Mouse (Mus musculus) urinary bladder, adult 18-20 months (tissue): ENCODE data around the gene Cpsf3.
A peak's percentile ranks its signal among the peaks of the same experiment; 100 is the strongest.

Experiments
- DNase-seq, 2 experiments: peaks; one replicate each; pipeline ENCODE4 v3.0.0; 2022; ENCODE audit warnings: low spot score in 2 of 2, mixed read lengths in 2 of 2

The Cpsf3 gene

DNA sequence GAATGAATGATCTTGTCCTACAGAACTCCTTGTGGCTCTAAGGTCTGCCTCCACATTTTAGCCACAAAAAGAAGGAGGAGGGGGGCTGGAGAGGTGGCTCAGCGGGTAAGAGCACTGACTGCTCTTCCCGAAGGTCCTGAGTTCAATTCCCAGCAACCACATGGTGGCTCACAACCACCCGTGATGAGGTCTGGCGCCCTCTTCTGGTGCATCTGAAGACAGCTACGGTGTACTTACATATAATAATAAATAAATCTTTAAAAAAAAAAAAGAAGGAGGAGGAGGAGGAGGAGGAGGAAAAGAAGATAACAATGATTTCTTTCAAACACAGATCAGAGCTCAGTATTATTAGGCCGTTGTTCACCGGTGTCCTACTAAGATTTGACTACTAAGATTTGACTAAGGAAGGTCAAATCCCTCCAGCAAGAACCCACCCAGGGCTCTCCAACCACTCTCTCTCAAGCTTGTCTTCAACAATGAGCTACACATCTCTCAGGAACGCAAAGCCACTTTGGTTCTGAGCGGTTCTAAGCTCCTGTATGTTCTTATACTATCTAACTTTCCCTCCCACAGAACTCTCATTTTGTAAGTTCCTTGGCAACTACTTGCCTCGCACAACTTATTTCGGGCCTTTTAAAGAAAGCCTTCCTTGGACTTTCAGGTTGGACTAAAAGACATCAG is at the start of gene Cpsf3:
TSS of gene Cpsf3 (plus strand) at position 631 of the 681 bp plus-strand sequence.
- no peak for DNase-seq

DNA sequence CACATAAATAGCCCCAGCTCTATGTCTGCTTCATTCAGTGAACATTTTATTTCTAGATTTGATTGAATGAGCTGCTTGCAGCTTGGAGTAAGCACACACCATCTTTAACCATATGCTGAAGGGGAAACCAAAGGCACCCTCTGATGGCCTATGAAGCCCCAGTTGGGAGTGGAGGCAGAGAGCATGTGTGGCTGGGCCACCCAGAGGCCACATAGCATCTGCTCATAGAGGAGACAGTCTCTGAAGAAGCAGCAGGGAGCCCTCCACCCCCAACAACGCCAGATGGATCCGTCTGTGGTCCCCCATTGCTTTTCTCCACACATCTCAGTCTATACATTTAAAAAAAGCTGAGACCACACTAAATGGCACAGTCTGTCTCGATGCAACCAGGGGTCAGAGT is 43.2 kb upstream of the Cpsf3 start:
- DNase-seq = no peak

DNA sequence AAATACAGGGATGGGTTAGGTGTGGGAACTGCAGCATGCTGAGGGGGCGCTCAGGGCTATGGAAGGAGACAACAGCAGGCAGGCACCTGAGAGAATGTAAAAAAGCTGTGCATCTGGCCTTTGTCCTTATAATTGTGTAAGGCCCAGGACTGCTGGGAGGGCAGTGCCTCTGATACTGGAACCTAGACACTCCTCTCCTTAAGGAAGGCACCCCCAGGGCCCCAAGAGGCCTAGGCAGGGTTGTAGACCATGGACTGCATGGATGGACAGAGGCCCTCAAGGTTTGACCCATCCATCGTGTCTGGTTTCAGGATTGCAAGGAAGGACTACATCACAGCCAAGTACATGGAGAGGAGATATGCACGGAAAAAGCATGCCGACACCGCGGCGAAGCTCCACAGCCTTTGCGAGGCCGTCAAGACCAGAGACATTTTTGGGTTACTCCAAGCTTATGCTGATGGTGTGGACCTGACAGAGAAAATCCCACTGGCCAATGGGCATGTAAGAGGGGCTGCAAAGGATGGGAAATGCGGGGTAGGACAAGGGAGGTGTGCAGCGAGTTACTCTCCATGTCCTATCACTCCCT is 40.7 kb upstream of the Cpsf3 start:
- no peak for DNase-seq

DNA sequence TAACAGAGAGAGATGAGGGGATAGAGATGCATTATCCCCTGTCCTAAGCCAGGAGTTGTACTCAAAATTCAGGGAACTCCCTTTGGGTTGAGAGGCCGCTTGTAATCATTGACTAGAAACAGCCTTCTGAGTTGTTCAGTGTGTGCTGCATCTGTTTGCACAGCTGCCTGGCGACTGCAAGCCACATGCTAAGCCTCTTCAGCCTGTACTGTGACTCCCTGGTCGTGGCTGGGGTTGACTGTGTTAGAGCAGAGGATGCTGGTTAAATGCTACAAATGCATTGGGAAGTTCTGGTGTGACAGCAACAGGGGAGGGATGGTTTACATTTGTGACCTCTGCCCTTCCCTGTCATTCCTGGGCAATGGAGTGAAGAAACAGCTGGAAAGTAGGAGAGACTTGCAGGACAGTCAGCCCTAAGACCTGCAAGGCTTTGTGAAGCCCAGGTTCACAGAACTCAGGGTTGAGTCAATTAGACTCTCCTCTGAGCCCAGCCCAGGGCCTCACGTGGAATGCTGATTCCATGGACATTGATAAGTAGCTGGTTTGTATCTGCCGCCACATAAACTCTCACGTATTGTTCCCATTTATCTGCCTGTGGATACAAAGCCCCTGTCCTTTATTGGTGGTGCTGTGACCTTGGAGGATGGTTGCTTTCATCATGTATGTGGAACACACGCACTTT is 37.3 kb upstream of the Cpsf3 start:
- DNase-seq = no peak

DNA sequence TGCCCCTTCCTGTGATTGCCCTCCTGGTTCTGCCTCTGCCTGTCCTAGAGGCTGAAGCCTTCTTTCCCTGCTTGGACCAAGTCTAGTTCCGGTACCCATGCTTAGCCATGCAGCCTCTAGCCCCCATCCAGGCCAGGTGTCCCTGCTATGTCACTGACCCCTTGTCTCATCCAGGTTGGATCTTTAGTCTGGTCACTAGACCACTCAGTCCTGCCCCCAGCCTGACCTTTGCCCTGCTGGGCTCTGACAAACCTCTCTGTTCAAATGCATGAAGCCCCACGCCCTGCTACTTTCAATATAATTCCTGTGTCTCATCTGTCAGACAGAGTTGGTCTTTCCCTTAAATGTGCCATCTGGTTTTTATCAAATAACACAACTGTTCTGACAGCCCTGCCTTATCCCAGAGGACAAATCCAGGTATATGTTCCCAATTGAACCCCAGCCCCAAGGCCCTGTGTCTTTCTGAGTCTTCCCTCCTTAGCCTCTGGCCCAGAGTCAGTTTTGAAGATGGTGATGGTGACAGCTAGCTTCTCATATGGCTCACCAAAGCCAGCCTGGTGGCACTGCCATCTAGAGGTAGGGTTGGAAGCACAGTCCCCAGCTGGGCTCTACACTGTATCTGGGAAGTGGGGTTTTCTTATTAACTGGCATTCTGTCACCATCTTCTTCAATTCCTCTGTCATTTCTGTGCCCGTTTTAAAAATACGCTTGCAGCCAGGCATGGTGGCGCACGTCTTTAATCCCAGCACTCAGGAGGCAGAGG is 24.5 kb upstream of the Cpsf3 start:
- DNase-seq = no peak

DNA sequence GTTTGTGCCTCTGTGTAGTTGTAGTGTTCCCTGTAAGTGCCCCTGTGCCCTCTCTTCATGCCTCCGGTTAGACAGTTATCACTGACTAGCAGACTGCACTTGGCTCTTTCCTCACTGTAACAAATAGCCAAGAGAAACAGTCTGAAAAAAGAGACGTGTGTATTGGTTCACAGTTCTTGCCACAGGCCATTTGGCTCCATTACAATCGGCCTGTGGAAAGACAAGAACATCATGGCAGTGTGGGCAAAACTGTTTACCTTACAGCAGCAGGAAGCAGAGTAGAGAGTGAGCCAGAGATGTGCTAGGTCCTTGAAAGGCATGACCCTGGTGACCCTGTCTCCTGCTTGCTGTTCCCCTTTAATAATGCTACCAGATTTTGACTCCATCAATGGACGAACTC is 23.7 kb upstream of the Cpsf3 start:
- no peak for DNase-seq

DNA sequence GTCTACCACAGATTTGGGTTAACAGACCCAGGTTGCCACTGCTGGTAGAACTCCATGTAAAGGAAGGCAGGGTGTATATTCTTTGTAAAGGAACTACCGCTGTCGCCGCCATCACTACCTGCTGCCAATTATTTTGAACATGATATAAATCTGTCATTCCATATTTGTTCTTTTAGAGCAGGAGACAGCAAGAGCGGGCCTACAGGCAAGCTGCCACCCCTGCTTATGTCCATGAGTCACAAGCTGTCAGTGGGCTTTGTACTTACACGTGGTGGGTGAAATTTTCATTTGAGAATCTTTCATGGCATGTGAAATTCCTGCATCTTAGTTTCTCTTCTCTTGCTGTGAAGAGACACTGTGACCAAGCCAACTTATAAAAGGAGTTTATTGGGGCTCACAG is 21.9 kb upstream of the Cpsf3 start:
- DNase-seq = no peak

DNA sequence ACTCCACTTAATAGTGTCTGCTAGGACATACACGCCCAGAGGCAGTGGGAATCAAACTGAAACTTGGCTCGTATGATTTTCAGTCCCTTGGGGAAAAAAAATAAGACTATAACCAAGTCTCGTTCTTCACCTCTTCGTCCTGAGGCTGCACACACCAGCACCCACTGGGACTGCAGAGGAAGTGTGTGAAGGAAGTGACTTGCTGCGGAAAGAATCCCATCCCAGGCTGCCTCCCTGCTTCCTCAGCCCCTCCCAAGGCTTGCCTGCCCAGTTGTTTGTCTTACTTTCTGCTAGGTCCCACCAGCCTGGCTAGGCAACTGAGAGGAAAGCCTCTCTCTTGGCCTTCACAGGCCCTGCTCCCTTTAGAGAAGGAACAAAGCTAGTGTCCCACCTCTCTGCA is 20.9 kb upstream of the Cpsf3 start:
- DNase-seq = no peak

DNA sequence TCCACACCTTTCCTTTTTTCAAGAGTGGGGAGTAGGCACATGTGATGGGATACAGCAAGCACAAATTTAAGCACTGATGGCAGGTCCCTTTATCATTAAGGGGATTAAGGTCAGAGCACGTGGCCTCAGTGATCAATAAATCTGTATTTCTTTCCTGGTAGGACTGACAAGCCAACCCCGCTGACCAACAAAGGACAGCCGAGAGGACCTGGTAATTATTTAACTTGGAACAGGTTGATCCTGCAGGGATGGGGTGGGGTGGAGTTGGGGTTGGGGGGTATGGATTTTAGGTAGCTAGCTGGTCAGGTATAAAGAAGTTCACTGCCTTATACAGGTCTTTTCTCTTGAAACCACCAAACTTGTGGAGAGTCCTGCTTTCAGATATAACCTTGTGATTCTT is 20.2 kb upstream of the Cpsf3 start:
- DNase-seq = no peak

DNA sequence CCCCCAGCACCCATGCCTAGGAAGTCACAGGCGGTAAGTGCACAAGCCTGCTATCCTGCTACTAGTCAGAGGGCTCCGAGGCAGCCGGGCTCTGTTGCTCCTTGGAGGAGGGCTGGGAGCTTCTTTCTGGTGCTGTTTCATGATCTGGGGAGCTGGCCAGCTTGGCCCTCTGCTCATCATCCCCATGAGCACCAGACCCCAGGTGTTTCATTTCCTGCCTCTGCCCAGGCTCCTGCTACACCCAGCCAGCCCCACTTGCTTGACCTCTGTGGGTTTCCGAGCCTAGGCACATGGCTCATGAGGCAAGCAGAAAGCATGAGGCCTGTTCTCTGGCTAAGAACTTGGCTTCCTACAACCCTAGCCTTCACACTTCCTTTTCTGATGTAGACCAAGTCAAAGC is 19.7 kb upstream of the Cpsf3 start:
- no peak for DNase-seq

DNA sequence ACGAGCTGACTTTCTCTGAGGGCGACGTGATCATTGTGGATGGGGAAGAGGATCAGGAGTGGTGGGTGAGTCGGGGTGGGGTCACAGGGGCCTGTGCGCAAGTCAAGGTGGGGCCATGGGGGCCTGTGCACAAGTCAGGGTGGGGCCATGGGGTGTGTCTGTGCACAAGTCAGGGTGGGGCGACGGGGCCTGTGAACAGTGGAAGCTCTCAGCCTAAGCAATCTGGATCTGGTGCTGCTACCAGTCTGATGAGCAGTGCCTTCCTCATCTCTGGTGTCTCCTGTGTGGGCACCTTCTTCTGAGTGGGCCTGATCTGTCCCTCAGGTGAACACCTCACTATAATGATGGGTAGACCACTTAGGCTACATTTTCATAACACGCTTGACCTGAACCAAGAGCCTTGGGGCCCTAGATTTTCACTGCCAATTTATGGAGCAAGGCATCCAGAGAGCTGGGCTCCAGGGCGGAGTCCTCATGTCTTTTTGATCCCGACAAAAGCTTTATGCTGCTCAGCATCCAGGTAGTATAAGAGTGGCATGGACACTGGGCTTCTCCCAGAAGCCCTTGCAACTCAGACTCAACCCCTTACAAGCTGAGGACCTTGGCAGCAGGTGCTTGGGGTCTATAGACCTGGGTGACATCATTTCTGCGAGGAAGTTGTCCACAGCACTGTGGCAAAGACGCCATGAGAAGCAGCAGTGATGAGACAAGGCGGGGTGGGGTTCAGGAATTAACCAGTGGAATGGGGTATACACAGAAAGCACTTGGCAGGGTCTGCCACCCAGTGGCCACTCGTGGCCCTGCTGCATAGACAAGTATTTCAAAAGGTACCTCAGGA is 19.0 kb upstream of the Cpsf3 start:
- peak in 1 of 2 experiments; percentile 33 for DNase-seq

DNA sequence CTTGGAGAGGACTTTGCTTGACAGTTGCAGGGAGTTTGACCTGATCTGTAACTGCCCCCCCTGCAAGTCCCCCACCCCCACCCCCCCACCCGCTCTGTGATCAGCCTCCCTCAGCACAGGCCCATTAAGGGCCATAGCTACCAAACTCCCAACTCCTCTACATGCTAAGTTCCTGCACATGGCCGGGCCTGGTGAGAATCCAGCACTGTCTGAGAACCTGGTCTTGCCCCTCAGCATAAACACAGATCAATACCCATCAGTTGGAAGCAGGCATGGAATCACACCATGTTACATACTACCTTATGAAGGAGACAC is 18.4 kb upstream of the Cpsf3 start:
- DNase-seq = no peak

DNA sequence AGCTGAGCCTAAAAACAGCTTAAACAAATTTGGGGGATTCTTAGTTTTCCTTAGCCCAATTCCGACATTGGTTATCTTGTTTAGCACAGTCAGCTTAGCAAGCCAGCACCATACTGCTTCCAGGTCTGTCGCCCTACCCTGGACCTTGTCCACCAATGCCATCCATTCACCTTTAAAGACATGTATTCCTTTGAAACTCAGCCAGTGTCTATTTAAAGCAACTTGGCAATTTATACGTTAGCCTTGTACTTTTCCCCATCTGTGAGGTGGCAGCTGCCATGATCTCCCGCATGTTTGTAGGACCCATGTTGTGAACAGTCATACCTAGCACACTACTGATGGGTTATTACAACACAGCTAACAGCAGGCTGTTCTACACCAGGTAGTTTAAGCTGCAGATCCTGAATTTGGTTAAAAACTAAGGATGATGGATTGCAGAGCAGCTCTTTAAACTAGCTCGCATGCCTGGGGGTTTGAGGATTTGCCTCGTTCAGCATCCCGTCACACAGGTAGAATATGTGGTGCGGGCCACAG is 17.0 kb upstream of the Cpsf3 start:
- no peak for DNase-seq

DNA sequence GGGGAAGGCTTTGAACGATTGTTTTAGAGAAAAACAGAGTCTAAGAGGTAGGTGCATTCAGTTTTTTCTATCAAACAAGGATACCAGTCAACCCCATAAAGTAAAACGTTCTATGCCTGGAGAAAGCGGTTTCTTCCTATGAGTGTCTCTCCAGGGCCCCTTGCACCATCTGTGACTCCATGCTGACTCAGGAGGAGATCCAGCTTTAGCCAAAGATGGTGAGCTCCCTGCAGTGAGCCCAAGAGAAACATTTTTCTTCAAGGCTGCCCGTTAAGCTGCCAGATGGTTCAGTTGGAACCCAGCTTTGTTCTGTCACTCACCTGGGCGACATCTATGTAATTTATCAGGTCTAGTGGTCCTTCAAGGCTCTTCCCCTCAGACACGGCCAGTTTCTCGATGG is 10.7 kb upstream of the Cpsf3 start:
- DNase-seq = no peak

DNA sequence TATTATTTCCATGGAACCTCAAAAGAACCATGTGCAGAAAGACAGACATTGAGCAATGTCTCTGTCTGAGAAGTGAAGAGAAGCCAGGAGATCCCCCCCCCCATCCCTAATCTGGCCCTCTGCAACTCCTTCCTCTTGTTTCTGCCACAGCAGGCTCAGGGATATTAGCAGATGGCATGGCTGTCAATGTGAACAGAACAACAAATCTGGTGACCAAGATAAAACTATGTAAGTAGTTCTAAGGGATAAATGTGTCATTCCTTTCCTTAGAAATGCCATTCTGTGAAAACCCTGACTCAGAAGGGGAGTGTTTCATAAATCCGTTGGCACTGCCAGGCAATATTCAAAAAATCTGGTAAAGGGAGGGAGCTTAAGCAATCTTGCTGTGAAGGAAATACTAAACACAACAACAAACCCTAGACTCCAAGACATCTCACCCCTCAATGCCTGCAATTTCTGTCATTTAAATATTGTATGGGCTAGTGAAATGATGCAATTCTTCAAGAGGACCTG is 7.8 kb upstream of the Cpsf3 start:
- no peak for DNase-seq

DNA sequence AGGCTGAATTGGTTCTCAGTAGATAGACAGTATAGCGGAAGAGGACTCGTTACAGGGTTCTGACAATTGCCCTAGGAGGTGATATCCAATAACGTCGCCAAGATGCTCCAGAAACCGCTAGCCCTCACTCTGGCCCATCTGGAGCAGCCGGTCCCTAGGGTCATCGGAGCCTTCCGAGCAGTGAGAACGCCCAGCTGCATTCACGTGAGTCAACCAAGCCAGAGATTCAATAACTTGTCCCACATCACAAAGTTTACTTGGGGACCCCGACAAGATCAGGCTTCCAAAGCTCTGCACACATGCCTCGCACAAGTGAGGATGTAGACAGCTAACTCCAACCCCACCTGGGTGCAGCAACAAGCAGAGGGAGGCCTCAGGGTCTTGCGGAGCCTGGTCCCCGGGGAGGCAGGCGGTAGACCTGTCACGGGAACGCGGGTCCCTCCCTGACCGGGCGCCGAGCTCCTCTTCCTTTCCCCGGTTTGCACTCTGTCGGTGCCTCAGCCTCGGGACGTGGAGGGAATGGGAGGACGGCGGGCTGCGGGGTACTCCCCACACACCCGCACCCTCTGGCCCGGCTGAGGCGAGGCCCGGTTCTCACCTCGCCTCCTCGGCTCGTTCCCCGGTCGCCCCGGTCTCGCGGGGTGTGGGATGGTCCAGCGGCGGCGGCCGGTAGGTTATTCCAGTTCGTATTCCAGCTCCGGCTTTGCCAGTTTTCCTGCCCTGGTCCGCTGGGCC is 484 bp downstream of the Cpsf3 start:
- peak in 1 of 2 experiments; percentile 99 for DNase-seq

DNA sequence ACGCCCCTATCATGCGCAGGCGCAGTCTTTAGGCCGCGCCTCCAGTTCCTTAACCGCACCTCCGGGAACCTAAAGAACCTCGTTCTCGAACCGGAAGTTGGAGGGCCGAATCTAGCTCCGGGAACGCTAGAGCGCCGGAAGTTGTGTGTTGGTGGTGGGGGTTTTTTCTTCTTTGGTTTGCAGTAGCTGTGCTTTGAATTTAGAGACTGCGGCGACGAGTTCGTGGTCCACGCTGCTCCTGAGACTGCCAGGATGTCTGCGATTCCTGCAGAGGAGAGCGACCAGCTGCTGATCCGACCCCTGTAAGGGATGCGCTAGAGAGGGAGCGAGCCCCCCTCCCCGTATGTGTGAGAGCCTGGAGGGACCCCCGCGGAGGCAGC is 1.0 kb downstream of the Cpsf3 start, which contains the start of gene Itgb1bp1:
TSS of gene Itgb1bp1 (minus strand) at position 42 of the 380 bp plus-strand sequence.
- DNase-seq = peak in 1 of 2 experiments; percentile 97

DNA sequence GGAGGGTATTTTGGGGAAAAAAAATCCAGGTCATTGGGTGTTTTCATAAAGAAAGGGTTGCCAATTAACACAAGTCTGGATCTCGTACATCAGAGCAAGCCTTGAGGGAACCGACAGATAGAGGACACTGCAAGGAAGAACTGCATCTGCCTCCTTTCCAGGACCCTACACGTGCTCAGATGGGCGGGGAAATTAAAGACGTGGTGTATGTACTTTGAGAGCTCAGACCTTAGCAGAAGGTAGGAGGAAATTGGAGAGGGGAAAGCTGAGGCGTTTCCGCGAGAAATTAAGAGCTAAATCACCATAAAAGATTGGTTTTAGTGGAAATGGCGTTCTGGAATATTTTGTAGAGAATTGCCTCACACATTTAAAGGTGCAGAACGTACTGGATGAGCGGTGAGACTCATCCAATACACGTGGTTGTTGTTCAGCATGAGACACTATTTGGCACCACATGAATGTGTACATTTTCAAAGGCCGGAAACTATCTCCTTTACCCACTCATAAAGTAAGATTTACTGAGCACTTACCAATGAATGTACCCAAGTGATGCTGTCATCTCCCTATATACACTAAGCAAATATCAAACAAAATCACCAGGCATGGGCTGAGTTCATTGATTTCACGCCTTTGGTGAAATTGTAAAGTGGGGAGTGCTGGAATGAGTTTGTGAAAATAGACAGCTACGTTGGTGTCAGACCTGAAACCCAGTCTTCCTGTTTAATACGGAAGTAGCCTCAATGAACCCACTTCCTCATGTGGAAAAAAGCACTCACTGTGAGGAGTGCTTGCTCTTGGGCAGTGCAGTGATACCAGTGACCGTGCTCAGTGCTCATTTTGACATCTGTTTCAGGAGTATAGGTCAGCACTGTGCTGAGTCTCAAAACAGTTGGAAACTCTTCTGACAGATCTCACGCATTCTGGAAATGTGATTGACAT is 1.8 kb downstream of the Cpsf3 start:
- DNase-seq = no peak

DNA sequence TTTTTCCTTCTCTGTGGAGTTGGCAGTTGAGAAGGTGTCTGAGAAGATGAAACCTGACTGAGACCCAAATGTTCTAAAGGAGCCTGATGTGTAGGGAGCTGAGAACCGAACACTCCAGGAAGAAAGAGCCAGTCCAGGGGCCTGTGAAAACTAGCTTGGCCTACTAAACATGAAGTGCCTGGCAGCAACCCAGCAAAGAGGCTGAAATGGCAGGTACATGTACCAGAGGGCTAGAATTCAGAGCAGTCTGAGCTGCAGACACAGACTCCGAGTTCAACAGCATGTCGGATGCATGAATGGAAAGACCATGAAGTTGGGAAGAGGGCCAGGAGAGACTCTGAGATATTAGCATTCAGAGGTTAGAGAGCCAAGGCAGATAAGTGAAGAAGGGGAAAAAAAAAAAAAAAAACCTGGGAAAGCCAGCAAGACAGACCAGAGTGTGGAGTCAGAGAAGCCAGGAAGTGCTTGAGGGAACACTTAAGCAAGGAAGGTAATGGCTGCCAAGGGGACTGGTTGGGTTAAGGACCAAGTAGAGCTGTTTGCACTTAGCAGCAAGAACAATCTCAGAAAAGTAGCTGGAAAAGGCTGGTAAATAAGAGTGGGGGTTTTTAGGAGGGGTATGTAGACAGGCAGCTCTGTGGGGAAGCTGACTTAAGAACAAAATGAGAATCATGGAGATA is 3.7 kb downstream of the Cpsf3 start:
- no peak for DNase-seq
